Mouse (Mus musculus) MN1 (cell line): ENCODE results near the gene Chd2.

ENCODE experiments used
- DNase-seq: peaks from one replicate; pipeline ENCODE4 v3.0.0-alpha.2; 2016; ENCODE audit warnings: low spot score

The Chd2 gene

GRCm38 (mm10) chr7:73561492-73562055, 19.9 kb upstream of the Chd2 start:
- no peak for DNase-seq

DNA sequence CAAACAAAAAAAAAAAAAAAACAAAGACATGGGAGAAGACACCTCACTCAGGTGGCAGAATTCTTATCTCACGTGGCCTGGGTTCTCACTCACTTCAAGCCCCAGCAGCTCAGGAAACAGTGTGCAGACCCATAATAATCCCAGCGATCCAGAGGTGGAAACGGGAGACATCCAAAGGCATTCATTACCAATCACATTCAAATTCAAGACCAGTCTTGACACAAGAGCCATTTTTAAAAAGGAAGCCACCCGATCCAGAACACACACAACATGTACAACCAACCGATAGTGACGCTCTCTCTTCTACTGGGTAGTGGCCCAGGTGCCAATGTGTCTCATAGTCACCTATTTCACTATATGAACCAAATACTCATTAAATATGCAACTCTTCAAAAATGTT, 19.2 kb upstream of the Chd2 start:
- DNase-seq, result no peak

DNA sequence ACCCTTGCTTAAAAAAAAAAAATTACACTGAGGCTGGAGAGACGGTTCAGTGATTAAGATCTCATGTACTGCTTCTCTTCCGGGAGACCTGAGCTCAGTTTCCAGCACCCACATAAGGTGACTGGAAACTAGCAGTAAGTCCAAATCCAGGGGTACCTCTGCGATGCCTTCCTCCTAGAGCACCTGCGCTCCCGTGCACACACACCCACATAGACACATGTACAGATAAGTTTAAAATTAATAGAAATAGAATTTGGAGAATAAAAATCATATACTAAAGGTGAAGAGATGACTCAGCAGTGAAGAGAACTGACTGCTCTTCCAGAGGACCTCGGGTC, 18.2 kb upstream of the Chd2 start:
- no peak for DNase-seq

DNA sequence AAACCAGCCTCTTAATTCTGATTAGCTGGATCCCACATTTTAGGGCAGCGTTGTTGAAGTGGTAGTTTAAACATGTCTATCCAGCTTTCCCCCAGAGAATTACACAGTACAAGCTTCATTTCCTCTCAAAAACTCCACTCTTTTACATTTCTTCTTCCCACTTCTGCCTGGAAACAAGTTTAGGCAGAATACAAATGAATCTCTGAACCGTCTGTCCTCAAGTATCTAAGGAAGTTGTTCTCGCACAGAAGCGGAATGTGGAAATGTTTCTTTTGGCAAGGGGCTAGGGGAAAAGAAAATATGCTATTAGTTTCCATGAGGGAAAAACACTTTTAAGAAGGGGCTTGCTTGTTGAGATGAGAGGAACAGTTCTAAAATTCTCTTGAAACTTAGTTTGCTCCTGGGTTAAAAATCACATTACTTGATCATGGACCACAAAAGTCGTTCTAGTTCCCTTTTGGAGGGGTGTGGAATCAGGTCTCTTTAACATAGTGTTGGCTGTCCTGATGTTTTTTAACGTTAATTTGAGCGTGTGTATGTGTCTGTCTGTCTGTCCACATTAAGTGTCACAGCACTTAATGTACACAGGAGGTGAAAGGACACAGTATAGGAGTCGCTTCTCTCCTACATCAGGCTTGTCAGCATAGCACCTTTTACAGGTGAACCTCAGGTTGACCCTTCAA, 17.7 kb upstream of the Chd2 start:
- DNase-seq, result no peak

- DNase-seq, result peak; percentile 99
Observed at GRCm38 (mm10) chr7:73558293-73559169, 16.9 kb upstream of the Chd2 start.

DNA sequence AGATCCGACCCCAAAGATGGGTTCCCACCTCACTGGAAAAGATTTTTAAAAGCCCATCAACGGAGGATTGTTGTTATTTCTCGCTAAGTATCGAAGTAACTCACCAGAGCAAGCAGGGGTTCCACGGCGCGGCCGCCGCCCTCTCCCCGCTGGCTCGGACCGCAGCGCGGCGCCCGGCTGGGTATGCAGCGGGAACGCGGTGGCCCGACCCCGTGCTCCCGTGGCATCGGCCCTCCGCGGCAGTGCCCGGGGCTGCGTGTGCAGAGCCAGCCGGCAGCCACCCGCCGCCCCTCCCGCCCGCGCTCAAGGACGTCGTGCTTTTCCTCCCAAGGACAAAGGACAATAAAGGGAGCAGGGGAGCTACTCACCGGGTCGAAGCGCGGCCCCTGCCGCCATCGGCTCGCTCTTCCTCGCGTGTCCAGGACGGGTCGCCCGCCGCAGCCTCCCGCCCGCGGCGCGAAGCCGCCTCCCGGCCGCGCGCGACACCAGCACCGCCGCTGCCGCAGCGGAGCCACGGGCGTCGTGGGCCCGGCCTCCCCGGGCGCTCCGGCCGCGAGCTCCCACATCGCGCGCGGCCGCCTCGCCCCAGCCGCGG, 16.1 kb upstream of the Chd2 start:
- DNase-seq, result no peak

DNA sequence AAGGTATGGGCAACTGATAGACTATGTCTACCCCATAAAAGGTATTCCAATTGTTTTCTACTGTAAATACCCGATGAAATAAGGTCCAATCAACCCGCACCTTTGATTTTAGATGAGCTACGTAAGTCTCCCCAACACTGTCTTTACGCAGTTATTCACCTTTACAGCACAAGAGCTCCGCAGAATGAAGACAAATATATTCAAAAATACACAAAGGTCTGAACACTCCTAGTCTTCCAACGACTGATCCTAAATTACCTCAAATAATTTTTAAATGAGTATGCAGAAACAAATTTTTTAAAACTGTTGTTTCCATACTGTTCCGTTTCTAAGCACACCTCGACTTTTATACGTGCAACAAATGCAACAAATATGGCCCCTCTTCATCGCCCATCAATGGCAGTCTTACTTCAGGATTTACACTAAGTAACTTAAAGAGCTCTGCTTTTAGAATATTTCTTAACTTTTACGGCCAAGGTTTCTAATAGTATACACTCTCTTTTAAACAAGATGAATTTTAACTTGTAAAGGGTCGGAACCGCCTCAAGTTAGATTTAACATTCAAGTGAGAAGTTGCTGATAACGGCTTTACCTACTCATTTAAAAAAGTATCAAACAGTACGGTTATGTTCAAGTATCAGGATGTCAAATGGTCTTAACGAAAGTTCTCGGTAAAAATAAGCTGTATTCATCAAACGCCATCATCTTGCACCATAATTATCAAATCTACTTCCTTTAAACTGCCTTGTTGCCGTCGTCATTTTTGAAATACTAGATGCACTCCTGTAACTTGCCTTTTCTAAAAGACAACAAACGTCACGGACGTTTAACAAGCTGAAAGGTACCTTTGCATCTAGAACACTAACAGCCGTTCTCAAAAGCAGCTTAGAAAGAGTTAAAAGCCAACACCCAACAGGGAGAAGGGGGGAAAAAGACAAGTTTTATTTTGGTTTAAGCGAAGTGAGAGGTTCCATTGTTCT, 15.3 kb upstream of the Chd2 start:
- peak; percentile 52 for DNase-seq

DNA sequence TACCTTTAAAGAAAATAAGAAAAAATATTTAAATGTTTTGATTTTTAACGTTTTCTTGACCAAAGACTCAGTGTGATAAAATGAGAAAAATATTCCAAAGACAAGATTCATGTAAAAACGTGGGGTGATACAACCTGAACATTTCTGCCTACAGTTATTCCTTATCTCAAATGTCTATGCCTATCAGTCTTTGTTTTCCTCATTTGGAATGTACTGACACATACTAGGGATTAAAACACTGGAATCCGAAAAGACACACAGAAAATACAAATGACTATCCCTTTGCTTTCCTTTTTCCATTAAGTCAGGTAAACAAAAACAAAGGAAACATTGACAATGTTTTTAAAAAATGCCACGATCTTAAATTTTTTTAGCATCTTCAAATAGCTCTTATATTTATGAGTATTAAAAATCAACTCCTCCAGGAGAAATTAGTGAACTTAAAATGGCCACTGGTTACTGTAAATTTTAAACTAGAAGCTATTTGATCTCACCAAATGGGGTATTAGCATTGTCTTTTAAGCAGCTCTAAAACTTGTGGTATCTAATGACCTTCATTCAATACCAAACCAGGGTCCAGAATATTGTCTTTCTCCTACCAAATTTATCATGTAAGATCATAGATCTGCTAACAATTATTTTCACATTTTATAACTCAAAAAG, 14.4 kb upstream of the Chd2 start:
- no peak for DNase-seq

DNA sequence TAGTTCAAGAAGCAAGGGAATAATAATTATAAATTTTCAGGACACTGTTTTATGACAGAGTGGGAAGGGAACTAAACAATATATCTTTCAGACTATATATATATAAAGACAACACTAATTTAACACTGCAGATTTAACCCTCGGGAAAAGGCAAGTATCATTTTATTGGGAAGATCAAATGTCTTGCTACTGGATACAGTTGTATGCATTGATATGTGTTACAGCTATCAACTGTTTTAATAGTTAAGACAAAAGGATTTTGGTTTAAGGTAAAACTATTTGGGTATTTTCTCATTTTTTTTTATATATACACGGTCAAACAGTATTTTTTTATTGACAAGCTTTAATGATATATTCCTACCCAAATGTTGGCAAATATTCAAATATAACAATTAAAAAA, 13.2 kb upstream of the Chd2 start:
- DNase-seq, result no peak

DNA sequence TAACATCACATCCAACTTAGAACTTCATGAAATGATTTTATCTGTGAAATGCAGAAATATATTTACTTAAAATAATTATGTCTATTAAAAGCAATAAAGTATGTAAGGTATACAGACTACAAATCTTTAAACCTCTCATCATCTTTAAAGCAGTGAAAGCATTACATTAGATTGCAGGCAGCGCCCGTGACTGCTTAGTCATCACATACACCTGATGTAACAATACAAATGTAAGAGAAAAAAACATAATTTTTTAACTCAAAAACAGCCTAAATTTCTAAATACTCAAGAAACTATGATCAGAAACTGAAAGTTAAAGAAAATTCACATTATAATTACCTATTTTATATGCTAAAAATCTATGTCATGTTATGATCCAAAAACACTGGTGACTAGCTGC, 11.5 kb upstream of the Chd2 start:
- DNase-seq, result peak; percentile 50

GRCm38 (mm10) chr7:73552054-73552750, 10.6 kb upstream of the Chd2 start:
- DNase-seq, result peak; percentile 50

DNA sequence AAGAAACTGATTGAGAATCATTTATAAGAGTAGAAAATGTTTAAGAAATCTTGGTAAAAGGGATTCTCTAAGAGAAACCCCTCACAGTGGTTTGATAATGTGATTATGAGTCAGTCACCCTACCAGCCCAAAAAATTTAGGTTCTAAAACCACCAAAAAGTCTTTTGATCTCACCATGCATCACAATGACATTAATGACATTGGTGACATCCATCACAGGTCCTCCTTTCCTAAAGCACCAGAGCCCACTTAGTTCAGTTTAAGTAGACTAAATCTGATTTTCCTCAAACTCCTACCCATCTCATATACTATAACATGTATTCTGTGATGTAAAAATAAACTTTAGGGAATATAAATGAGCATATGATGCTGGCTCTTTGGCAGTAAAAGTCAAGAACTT, 9.7 kb upstream of the Chd2 start:
- no peak for DNase-seq

DNA sequence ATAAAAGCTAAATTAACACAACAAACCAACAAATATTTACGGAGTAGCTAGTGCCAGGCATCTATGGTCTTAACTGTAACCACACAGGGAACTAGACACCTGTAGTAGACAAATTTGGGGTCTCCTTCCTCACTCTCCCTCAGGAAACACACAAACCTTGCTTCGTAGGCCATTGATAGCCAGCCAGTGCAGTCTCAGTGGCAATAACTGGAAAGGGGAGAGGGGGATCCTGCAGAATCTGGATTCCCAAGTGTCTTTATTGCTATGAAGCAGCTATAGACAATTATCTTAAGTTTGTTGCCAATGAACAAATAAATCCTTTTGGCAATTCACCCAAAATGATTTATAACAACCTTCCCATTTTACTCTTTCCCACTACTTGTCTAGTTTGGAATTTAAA, 6.4 kb upstream of the Chd2 start:
- DNase-seq, result no peak

GRCm38 (mm10) chr7:73546561-73547510, 5.2 kb upstream of the Chd2 start:
- no peak for DNase-seq

DNA sequence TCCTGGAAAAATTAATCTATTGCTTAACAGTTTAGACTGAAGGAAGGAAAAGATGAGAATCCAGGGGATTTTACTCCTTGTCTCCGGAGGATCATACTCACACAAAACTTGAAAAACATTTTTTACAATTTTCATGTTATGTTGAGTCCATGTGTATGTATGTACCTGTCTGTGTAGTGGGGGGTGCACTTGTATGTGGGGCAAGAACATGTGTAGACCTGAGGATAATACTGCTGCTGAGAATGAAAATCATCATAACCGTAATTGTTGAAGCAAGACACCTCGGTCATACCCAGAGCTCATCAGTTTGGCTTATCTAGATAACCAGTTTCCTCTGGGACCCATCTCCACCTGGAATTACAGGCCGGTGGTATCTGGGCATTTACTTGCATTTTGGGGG, 3.4 kb upstream of the Chd2 start:
- no peak for DNase-seq

DNA sequence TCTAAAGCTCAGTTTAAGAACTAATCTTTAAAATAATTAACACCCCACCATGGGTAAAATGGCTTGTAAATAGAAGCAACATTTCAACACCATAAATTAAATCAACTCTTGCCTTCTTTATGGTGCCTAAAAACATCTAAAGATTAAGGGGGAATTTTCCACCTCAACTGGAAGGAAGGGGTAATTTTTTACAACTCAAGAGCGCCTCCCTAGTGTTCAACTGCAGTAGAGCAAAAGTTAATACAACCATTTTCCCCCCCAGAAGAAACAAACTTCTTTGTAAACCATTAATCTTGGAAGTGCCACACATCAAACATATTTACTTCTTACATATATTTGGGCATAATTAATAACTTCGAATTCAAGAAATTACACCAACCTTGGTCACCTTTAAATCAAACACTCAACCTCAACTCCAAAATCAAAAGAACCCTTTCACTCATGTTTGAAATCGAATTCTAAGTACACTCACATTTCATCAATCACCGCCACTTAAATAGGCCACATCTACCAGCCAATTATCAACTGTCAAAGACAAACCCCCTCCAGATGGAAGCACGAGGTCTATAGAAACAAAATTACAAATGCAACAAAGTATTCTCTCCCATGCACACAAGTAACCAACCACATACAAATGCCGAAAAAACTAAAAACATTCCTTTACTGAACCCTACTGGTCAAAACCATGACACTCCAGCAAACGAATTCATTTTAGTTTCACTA, 662 bp upstream of the Chd2 start:
- no peak for DNase-seq

GRCm38 (mm10) chr7:73541079-73541390, 595 bp downstream of the Chd2 start:
- no peak for DNase-seq

- DNase-seq, result no peak
Observed at GRCm38 (mm10) chr7:73540202-73541078, 1.2 kb downstream of the Chd2 start.
